Mouse (Mus musculus) limb, embryonic 11.5 days (tissue): Measurements from ENCODE around the gene Bcor. TPM values are rescaled to one million over a fixed set of nuclear protein-coding genes. Genes with fewer than 3 reads are reported as not detected.
A peak's percentile ranks its signal among the peaks of the same experiment; 100 is the strongest.

ENCODE experiments used
- ATAC-seq: fragments of 200-750 bp; cut with Nextera tagmentation; 2 replicates; pipeline ENCODE4 v1.8.0; 2017; ENCODE audit warnings: low read depth; ENCODE audit not compliant: insufficient number of reproducible peaks, low FRiP score, low TSS enrichment
- DNase-seq: peaks from one replicate; pipeline ENCODE4 v3.0.0-alpha.2; 2015; ENCODE audit warnings: low spot score
- H3K27ac ChIP-seq: fragments of 300-500 bp; sonication (generic); replicated peaks from 2 replicates; pipeline ENCODE4 v1.5.1; 2014; ENCODE audit warnings: low read depth, mild to moderate bottlenecking, low read length
- H3K27me3 ChIP-seq: fragments of 300-500 bp; sonication (generic); 2 replicates; pipeline ENCODE4 v1.6.1; 2014; ENCODE audit warnings: mild to moderate bottlenecking, low read length, mixed read lengths; ENCODE audit not compliant: control insufficient read depth, insufficient read depth
- H3K36me3 ChIP-seq: fragments of 300-500 bp; sonication (generic); 2 replicates; pipeline ENCODE4 v1.6.1; 2014; ENCODE audit warnings: mild to moderate bottlenecking, low read length, moderate library complexity, mixed read lengths; ENCODE audit not compliant: control insufficient read depth, insufficient read depth
- H3K4me1 ChIP-seq: fragments of 300-500 bp; sonication (generic); 2 replicates; pipeline ENCODE4 v1.6.1; 2014; ENCODE audit warnings: low read length, mixed read lengths; ENCODE audit not compliant: control insufficient read depth, insufficient read depth
- H3K4me2 ChIP-seq: fragments of 300-500 bp; sonication (generic); 2 replicates; pipeline ENCODE4 v1.6.1; 2014; ENCODE audit warnings: low read depth, mild to moderate bottlenecking, moderate library complexity; ENCODE audit not compliant: severe bottlenecking
- H3K4me3 ChIP-seq: fragments of 300-500 bp; sonication (generic); 2 replicates; pipeline ENCODE4 v1.5.1; 2014; ENCODE audit warnings: low read depth, low read length
- H3K9ac ChIP-seq: fragments of 300-500 bp; sonication (generic); 2 replicates; pipeline ENCODE4 v1.6.1; 2014; ENCODE audit warnings: mild to moderate bottlenecking, low read length
- H3K9me3 ChIP-seq: fragments of 300-500 bp; sonication (generic); 2 replicates; pipeline ENCODE4 v1.6.1; 2016; ENCODE audit warnings: low read length; ENCODE audit not compliant: control insufficient read depth
- WGBS: fragments of 180-500 bp; shearing (Covaris S2); extraction: QIAGEN DNeasy Blood & Tissue Kit; methylation state at CpG from one replicate; pipeline ENCODE4 v1.1.7; 2014; 5-methylcytosine and 5-hydroxymethylcytosine counted together
- polyA plus RNA-seq: library from polyadenylated mRNA; unstranded; fragments of >200 nt; fragmentation: Nextera tagmentation; extraction: Ambion mirVana; gene quantifications from 2 replicates; pipeline ENCODE4 v1.2.1, GENCODE M21; 2014

Gene Bcor
- polyA plus RNA-seq, 1 experiment from 2014 or later = 26.6 TPM

DNA sequence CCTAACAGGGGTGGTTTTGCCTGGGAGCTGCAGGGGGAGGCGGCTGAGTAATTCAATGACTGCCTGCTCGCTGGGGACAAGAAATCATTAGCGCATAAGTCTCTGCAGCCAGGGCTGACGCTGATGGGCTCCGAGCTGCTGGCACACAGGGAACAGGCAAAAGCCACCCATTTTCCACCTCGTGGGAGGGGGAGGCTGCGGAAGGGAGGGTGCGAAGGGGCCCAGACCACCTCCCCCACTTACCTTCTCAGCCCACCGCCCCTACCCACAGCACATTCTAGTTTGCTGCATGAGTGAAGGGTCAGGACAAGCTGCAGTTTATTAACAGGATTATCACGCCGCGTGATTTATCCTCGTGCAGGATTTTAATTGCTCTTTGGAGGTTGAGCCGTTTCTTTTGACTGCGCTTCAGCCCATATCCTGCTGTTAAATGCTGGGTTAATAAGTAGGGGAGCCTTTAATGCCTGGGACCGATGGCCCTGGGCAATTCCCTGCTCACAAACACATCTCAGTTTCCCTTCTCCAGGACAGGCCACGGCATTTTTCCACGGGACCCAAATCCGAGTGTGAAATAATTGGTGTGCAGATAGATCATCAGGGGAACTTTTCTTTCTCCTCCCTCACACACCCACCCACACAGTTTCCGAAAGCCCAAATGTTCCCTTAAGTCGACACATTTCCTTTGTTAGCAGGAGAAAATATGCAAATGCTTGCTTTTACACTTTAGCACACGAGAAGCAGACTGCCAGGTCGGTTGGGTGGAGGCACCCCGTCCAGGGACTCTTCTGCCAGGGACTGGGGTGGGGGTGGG lies 97.8 kb downstream of the Bcor start:
- 13% methylated on average over 24 of the region's 24 CpGs for WGBS
- H3K27ac ChIP-seq = 0 out of 2 replicates have a peak overlapping the region, but pooled peaks have one; percentile 30
- peaks cover 34% of the 10 kb centered on the region for H3K27me3 ChIP-seq
- H3K4me2 ChIP-seq = 0 out of 2 replicates have a peak overlapping the region, but pooled peaks have one; percentile 24
- H3K36me3 ChIP-seq = no peaks in the 10 kb centered on the region
- H3K9me3 ChIP-seq = no peaks in the 10 kb centered on the region
- H3K4me1 ChIP-seq = peaks cover 33% of the 10 kb centered on the region
- H3K9ac ChIP-seq = no peak overlapping the region
- no peak overlapping the region for H3K4me3 ChIP-seq
- ATAC-seq (no peak), DNase-seq (no peak)

- Histone ChIP-seq H3K4me2 (no peak overlapping the region), H3K4me3 (no peak overlapping the region), H3K27me3 (peaks cover 22% of the 10 kb centered on the region; the same call in 1 of the 2 replicates), H3K36me3 (no peaks in the 10 kb centered on the region), H3K27ac (no peak overlapping the region), H3K9ac (no peak overlapping the region), H3K4me1 (peaks cover 22% of the 10 kb centered on the region), H3K9me3 (no peaks in the 10 kb centered on the region)
- ATAC-seq = no peak
- DNase-seq = no peak
- WGBS = 77% methylated on average over 3 of the region's 3 CpGs
Measured at GRCm38 (mm10) chrX:12060848-12061247, 99.3 kb downstream of the Bcor start.

GRCm38 (mm10) chrX:12057210-12057609 lies 102.9 kb downstream of the Bcor start:
- ATAC-seq = no peak
- Histone ChIP-seq H3K4me1 (peaks cover 5% of the 10 kb centered on the region; the same call in 1 of the 2 replicates), H3K9me3 (no peaks in the 10 kb centered on the region)

GRCm38 (mm10) chrX:12053315-12053914 lies 106.7 kb downstream of the Bcor start:
- H3K36me3 ChIP-seq = no peaks in the 10 kb centered on the region
- no peaks in the 10 kb centered on the region for H3K4me1 ChIP-seq
- WGBS = 75% methylated on average over 9 of the region's 9 CpGs
- DNase-seq (no peak), ATAC-seq (no peak)
- H3K27me3 ChIP-seq = no peaks in the 10 kb centered on the region
- no peak overlapping the region for H3K9ac ChIP-seq
- no peak overlapping the region for H3K4me3 ChIP-seq
- no peaks in the 10 kb centered on the region for H3K9me3 ChIP-seq
- H3K27ac ChIP-seq = no peak overlapping the region
- no peak overlapping the region for H3K4me2 ChIP-seq

More at GRCm38 (mm10) chrX:12057210-12057609, 102.9 kb downstream of the Bcor start:
- H3K36me3 ChIP-seq = no peaks in the 10 kb centered on the region
- DNase-seq = no peak
- peaks cover 5% of the 10 kb centered on the region; the same call in 1 of the 2 replicates for H3K27me3 ChIP-seq
- WGBS = 90% methylated on average over 11 of the region's 11 CpGs
- H3K9ac ChIP-seq = no peak overlapping the region
- H3K27ac ChIP-seq = no peak overlapping the region
- no peak overlapping the region for H3K4me2 ChIP-seq
- H3K4me3 ChIP-seq = no peak overlapping the region

GRCm38 (mm10) chrX:12052651-12053050 lies 107.5 kb downstream of the Bcor start:
- H3K9me3 ChIP-seq = no peaks in the 10 kb centered on the region
- ATAC-seq (no peak), DNase-seq (no peak)
- no peaks in the 10 kb centered on the region for H3K27me3 ChIP-seq
- 0 out of 2 replicates have a peak, but pooled peaks cover 5% of the 10 kb centered on the region for H3K4me1 ChIP-seq
- no peak overlapping the region for H3K9ac ChIP-seq
- WGBS = 95% methylated on average over 1 of the region's 1 CpGs
- no peak overlapping the region for H3K27ac ChIP-seq
- H3K4me3 ChIP-seq = no peak overlapping the region
- no peaks in the 10 kb centered on the region for H3K36me3 ChIP-seq
- H3K4me2 ChIP-seq = no peak overlapping the region

- WGBS = 63% methylated on average over 11 of the region's 11 CpGs
- no peaks in the 10 kb centered on the region for H3K27me3 ChIP-seq
- H3K27ac ChIP-seq = no peak overlapping the region
- no peak overlapping the region for H3K9ac ChIP-seq
- ATAC-seq = no peak
- no peak for DNase-seq
- H3K4me2 ChIP-seq = no peak overlapping the region
- 0 out of 2 replicates have a peak, but pooled peaks cover 5% of the 10 kb centered on the region for H3K4me1 ChIP-seq
- H3K4me3 ChIP-seq = no peak overlapping the region
- no peaks in the 10 kb centered on the region for H3K9me3 ChIP-seq
- H3K36me3 ChIP-seq = no peaks in the 10 kb centered on the region
Measured at GRCm38 (mm10) chrX:12048721-12049120, 111.4 kb downstream of the Bcor start.

DNA sequence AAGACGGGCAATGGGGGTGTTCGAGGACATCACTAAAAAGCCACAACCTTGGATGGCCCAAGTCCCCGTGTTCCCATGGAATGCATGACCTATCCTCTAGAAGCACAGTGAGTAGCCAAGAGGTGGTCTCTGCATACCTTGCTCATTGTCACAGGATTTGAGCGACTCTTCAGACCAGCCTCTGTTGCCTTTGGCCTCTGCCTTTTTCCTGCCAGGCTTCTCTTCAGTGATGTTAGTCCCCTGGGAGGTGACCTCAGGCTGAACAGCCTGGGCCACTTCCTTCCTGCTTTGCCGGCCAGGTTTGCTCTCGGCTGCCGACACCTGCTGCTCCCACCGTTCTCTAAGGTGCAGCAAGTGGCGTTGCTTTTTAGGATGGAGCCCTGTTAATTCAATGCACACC lies 112.0 kb downstream of the Bcor start:
- H3K4me3 ChIP-seq = no peak overlapping the region
- ATAC-seq (no peak), DNase-seq (no peak)
- no peaks in the 10 kb centered on the region for H3K36me3 ChIP-seq
- no peaks in the 10 kb centered on the region for H3K27me3 ChIP-seq
- H3K9me3 ChIP-seq = no peaks in the 10 kb centered on the region
- H3K4me2 ChIP-seq = no peak overlapping the region
- 41% methylated on average over 9 of the region's 9 CpGs for WGBS
- 0 out of 2 replicates have a peak, but pooled peaks cover 5% of the 10 kb centered on the region for H3K4me1 ChIP-seq
- no peak overlapping the region for H3K9ac ChIP-seq
- no peak overlapping the region for H3K27ac ChIP-seq

GRCm38 (mm10) chrX:12047223-12047911 lies 112.8 kb downstream of the Bcor start:
- Histone ChIP-seq H3K27ac (no peak overlapping the region), H3K9ac (no peak overlapping the region), H3K36me3 (no peaks in the 10 kb centered on the region; the same call in 1 of the 2 replicates), H3K4me2 (no peak overlapping the region), H3K9me3 (no peaks in the 10 kb centered on the region), H3K27me3 (no peaks in the 10 kb centered on the region), H3K4me1 (0 out of 2 replicates have a peak, but pooled peaks cover 5% of the 10 kb centered on the region), H3K4me3 (no peak overlapping the region)
- ATAC-seq (no peak), DNase-seq (no peak)
- 37% methylated on average over 16 of the region's 16 CpGs for WGBS
